ENCODE assay signal across 9 mouse cellular contexts in genomic region chr12:90027023-90027422, GRCm38 (mm10).
A peak's percentile ranks its signal among the peaks of the same experiment; 100 is the strongest.
DNase-seq lines count a peak whose midpoint lies in the region; ATAC-seq and TF ChIP-seq lines count a peak whose summit lies in the region.
"Had no signal": no experiment of that assay in that cellular context is flagged by ENCODE, and none has a peak within 500 bp of the region (broad histone marks: within the 10 kb centered on the region; RNA-seq: fewer than 3 reads in every experiment).

No protein-coding gene starts in this region.

- no peak overlapping the region for H3K27ac ChIP-seq in liver, adult 2 months (replicated peaks; ENCODE audit: insufficient read depth, low read depth, low read length)
- no peak overlapping the region for H3K27ac ChIP-seq in liver, postnatal 0 days (ENCODE audit: low read depth)
- no peak overlapping the region for H3K27ac ChIP-seq in midbrain, embryonic 12.5 days (replicated peaks)
- no peak overlapping the region for H3K27ac ChIP-seq in intestine, embryonic 16.5 days (ENCODE audit: low read length)
- H3K27ac ChIP-seq in kidney, embryonic 16.5 days (ENCODE audit: low read length): no peak overlapping the region
- H3K27ac ChIP-seq: liver, embryonic 12.5 days had no signal

- WGBS in liver, adult 2 months: 50% methylated on average over 3 of the region's 3 CpGs
- 51% methylated on average over 3 of the region's 3 CpGs for WGBS in liver, postnatal 0 days (ENCODE audit: insufficient replicate concordance)
- WGBS in midbrain, embryonic 12.5 days: 41% methylated on average over 3 of the region's 3 CpGs
- WGBS in intestine, embryonic 16.5 days: 60% methylated on average over 3 of the region's 3 CpGs
- 64% methylated on average over 3 of the region's 3 CpGs for WGBS in kidney, embryonic 16.5 days

- H3K79me2 ChIP-seq in liver, adult 2 months (ENCODE audit: control insufficient read depth, insufficient read depth, low read length): no peaks in the 10 kb centered on the region

- no peak for TF ChIP-seq CTCF in liver, adult 2 months (IDR thresholded peaks at IDR 0.05; ENCODE audit: low read depth, low read length)
- TF ChIP-seq CTCF in liver, postnatal 0 days (IDR thresholded peaks at IDR 0.05; ENCODE audit: low read depth): no peak

- H3K36me3 ChIP-seq in liver, adult 2 months (ENCODE audit: control insufficient read depth, insufficient read depth, low read length): no peaks in the 10 kb centered on the region
- no peaks in the 10 kb centered on the region for H3K36me3 ChIP-seq in liver, postnatal 0 days (replicated peaks; ENCODE audit: insufficient read depth, low read length)
- no peaks in the 10 kb centered on the region for H3K36me3 ChIP-seq in midbrain, embryonic 12.5 days
- H3K36me3 ChIP-seq in intestine, embryonic 16.5 days (ENCODE audit: control insufficient read depth, insufficient read depth, low read length): no peaks in the 10 kb centered on the region
- no peaks in the 10 kb centered on the region for H3K36me3 ChIP-seq in kidney, embryonic 16.5 days (ENCODE audit: insufficient read depth, low read length)
- H3K36me3 ChIP-seq: liver, embryonic 12.5 days had no signal

- no peaks in the 10 kb centered on the region for H3K9me3 ChIP-seq in liver, postnatal 0 days (ENCODE audit: low read length)
- no peaks in the 10 kb centered on the region for H3K9me3 ChIP-seq in midbrain, embryonic 12.5 days
- no peaks in the 10 kb centered on the region for H3K9me3 ChIP-seq in intestine, embryonic 16.5 days (ENCODE audit: control insufficient read depth, low read length)
- no peaks in the 10 kb centered on the region for H3K9me3 ChIP-seq in kidney, embryonic 16.5 days (ENCODE audit: low read length)
- H3K9me3 ChIP-seq: liver, embryonic 12.5 days had no signal

- no peaks in the 10 kb centered on the region for H3K27me3 ChIP-seq in liver, adult 2 months (ENCODE audit: control insufficient read depth, insufficient read depth, low read length)
- H3K27me3 ChIP-seq in liver, postnatal 0 days (ENCODE audit: insufficient read depth, low read length): no peaks in the 10 kb centered on the region
- H3K27me3 ChIP-seq in midbrain, embryonic 12.5 days: no peaks in the 10 kb centered on the region
- H3K27me3 ChIP-seq in intestine, embryonic 16.5 days (replicated peaks; ENCODE audit: control insufficient read depth, insufficient read depth, low read length): no peaks in the 10 kb centered on the region
- H3K27me3 ChIP-seq in kidney, embryonic 16.5 days (ENCODE audit: insufficient read depth, low read length): no peaks in the 10 kb centered on the region
- H3K27me3 ChIP-seq: liver, embryonic 12.5 days had no signal

- no peak overlapping the region for H3K9ac ChIP-seq in liver, adult 2 months (ENCODE audit: low read depth, low read length)
- H3K9ac ChIP-seq in liver, postnatal 0 days (replicated peaks): no peak overlapping the region
- H3K9ac ChIP-seq in midbrain, embryonic 12.5 days (replicated peaks): no peak overlapping the region
- no peak overlapping the region for H3K9ac ChIP-seq in intestine, embryonic 16.5 days (ENCODE audit: low read depth, low read length)
- H3K9ac ChIP-seq in kidney, embryonic 16.5 days (replicated peaks; ENCODE audit: low read length): no peak overlapping the region
- H3K9ac ChIP-seq: liver, embryonic 12.5 days had no signal

- no peak overlapping the region for H3K4me2 ChIP-seq in liver, postnatal 0 days (ENCODE audit: low read depth, low read length)
- H3K4me2 ChIP-seq in midbrain, embryonic 12.5 days (replicated peaks): no peak overlapping the region
- no peak overlapping the region for H3K4me2 ChIP-seq in intestine, embryonic 16.5 days (ENCODE audit: low read depth, low read length)
- H3K4me2 ChIP-seq in kidney, embryonic 16.5 days (replicated peaks; ENCODE audit: low read depth, low read length): no peak overlapping the region
- H3K4me2 ChIP-seq: liver, embryonic 12.5 days had no signal

- TF ChIP-seq POLR2A in liver, adult 2 months (IDR thresholded peaks at IDR 0.05; ENCODE audit: extremely low read depth, insufficient read depth, low read length): no peak

- TF ChIP-seq EP300 in liver, postnatal 0 days (IDR thresholded peaks at IDR 0.05; ENCODE audit: low read depth): no peak

- H3K4me3 ChIP-seq in liver, adult 2 months (ENCODE audit: insufficient read depth, low read depth, low read length): no peak overlapping the region
- H3K4me3 ChIP-seq in liver, postnatal 0 days (ENCODE audit: low read depth, low read length): no peak overlapping the region
- no peak overlapping the region for H3K4me3 ChIP-seq in midbrain, embryonic 12.5 days
- H3K4me3 ChIP-seq in intestine, embryonic 16.5 days (ENCODE audit: low read length): no peak overlapping the region
- no peak overlapping the region for H3K4me3 ChIP-seq in kidney, embryonic 16.5 days (ENCODE audit: low read length)
- H3K4me3 ChIP-seq: liver, embryonic 12.5 days had no signal

- no peaks in the 10 kb centered on the region for H3K4me1 ChIP-seq in liver, adult 2 months (ENCODE audit: control insufficient read depth, insufficient read depth, low read length)
- no peaks in the 10 kb centered on the region for H3K4me1 ChIP-seq in liver, postnatal 0 days (ENCODE audit: insufficient read depth)
- H3K4me1 ChIP-seq in midbrain, embryonic 12.5 days: no peaks in the 10 kb centered on the region
- H3K4me1 ChIP-seq in intestine, embryonic 16.5 days (ENCODE audit: control insufficient read depth, insufficient read depth, low read length): no peaks in the 10 kb centered on the region
- no peaks in the 10 kb centered on the region for H3K4me1 ChIP-seq in kidney, embryonic 16.5 days (ENCODE audit: insufficient read depth, low read length)
- H3K4me1 ChIP-seq: liver, embryonic 12.5 days had no signal

- DNase-seq in adrenal gland, adult 8-10 months: peak; percentile 1
- no peak for DNase-seq in adrenal gland, postnatal 4 days (ENCODE audit: low spot score in 2 of 2)
- DNase-seq in liver, adult 2 months (ENCODE audit: extremely low read depth, low read depth, low spot score): peak; percentile 4
- DNase-seq in liver, postnatal 0 days: no peak
- peak; percentile 10 to 40 for DNase-seq in cerebellum, postnatal 14 days

- ATAC-seq in liver, postnatal 0 days: no peak
- peak; percentile 56 for ATAC-seq in midbrain, embryonic 12.5 days (ENCODE audit: low FRiP score, low read depth)
- ATAC-seq in intestine, embryonic 16.5 days: no peak
- ATAC-seq in kidney, embryonic 16.5 days (ENCODE audit: low FRiP score, low TSS enrichment): no peak
- ATAC-seq: liver, embryonic 12.5 days had no signal

Comparison
In these comparisons a context has a peak if more than half of its experiments do, and no peak if none do; other contexts are left out.
1. DNase-seq: peak in adrenal gland, adult 8-10 months (single experiment), liver, adult 2 months (single experiment) and cerebellum, postnatal 14 days (2 of 2); none in adrenal gland, postnatal 4 days (0 of 2) and liver, postnatal 0 days (single experiment).